Mouse (Mus musculus) neural tube, embryonic 15.5 days (tissue): ENCODE data around the gene Acap3. TPM values are rescaled to one million over a fixed set of nuclear protein-coding genes. Genes with fewer than 3 reads are reported as not detected.

Experiments used
- ATAC-seq: fragments of 200-750 bp; cut with Nextera tagmentation; 2 replicates; pipeline ENCODE4 v1.8.0; 2017; ENCODE audit warnings: mild to moderate bottlenecking, moderate TSS enrichment, moderate library complexity; ENCODE audit not compliant: low FRiP score
- H3K27ac ChIP-seq: fragments of 300-500 bp; sonication (generic); replicated peaks from 2 replicates; pipeline ENCODE4 v1.5.1; 2015; ENCODE audit warnings: mild to moderate bottlenecking, inconsistent platforms
- H3K27me3 ChIP-seq: fragments of 300-500 bp; sonication (generic); replicated peaks from 2 replicates; pipeline ENCODE4 v1.6.1; 2015; ENCODE audit warnings: inconsistent platforms
- H3K36me3 ChIP-seq: fragments of 300-500 bp; sonication (generic); 2 replicates; pipeline ENCODE4 v1.6.1; 2015; ENCODE audit warnings: inconsistent platforms
- H3K4me1 ChIP-seq: fragments of 300-500 bp; sonication (generic); 2 replicates; pipeline ENCODE4 v1.6.1; 2015; ENCODE audit warnings: inconsistent platforms
- H3K4me2 ChIP-seq: fragments of 300-500 bp; sonication (generic); 2 replicates; pipeline ENCODE4 v1.6.1; 2015; ENCODE audit warnings: inconsistent platforms, mild to moderate bottlenecking, moderate library complexity
- H3K4me3 ChIP-seq: fragments of 300-500 bp; sonication (generic); replicated peaks from 2 replicates; pipeline ENCODE4 v1.5.1; 2015; ENCODE audit warnings: mild to moderate bottlenecking, inconsistent platforms
- H3K9ac ChIP-seq: fragments of 300-500 bp; sonication (generic); replicated peaks from 2 replicates; pipeline ENCODE4 v1.6.1; 2015; ENCODE audit warnings: mild to moderate bottlenecking, inconsistent platforms
- H3K9me3 ChIP-seq: fragments of 300-500 bp; sonication (generic); replicated peaks from 2 replicates; pipeline ENCODE4 v1.6.1; 2016; ENCODE audit warnings: inconsistent platforms
- WGBS: fragments of 180-500 bp; shearing (Covaris S2); methylation state at CpG from one replicate; pipeline ENCODE4 v1.1.7; 2015; ENCODE audit warnings: mixed read lengths; 5-methylcytosine and 5-hydroxymethylcytosine counted together
- polyA plus RNA-seq: library from polyadenylated mRNA; unstranded; fragments of >200 nt; fragmentation: Nextera tagmentation; extraction: Ambion mirVana; gene quantifications from 2 replicates; pipeline ENCODE4 v1.2.1, GENCODE M21; 2015

Gene Acap3
- polyA plus RNA-seq, result 57.7 and 70.3 TPM in 2 replicates

GRCm38 (mm10) chr4:155891551-155892001 is at the start of gene Acap3, which contains the start of gene Pusl1:
TSS of gene Acap3 (plus strand) at chr4:155891822.
TSS of gene Pusl1 (minus strand) at chr4:155891781.
- peaks cover 54% of the 10 kb centered on the region for H3K4me1 ChIP-seq
- peak within 1 kb of the TSS; percentile 75 for H3K4me3 ChIP-seq
- H3K9ac ChIP-seq, result peak within 1 kb of the TSS; percentile 97
- H3K27ac ChIP-seq, result peak within 1 kb of the TSS; percentile 100
- H3K27me3 ChIP-seq, result no peaks in the 10 kb centered on the region
- H3K36me3 ChIP-seq, result peaks cover 38% of the 10 kb centered on the region
- under 1% methylated on average over 52 of the region's 52 CpGs for WGBS
- peak; percentile 89 for ATAC-seq
- H3K4me2 ChIP-seq, result peak within 1 kb of the TSS; percentile 97
- H3K9me3 ChIP-seq, result no peaks in the 10 kb centered on the region

- no peak overlapping the region for H3K4me3 ChIP-seq
- no peaks in the 10 kb centered on the region for H3K9me3 ChIP-seq
- H3K27me3 ChIP-seq, result peaks cover 13% of the 10 kb centered on the region
- no peak for ATAC-seq
- no peak overlapping the region for H3K9ac ChIP-seq
- no peak overlapping the region for H3K4me2 ChIP-seq
- no peaks in the 10 kb centered on the region for H3K36me3 ChIP-seq
- no peak overlapping the region for H3K27ac ChIP-seq
- H3K4me1 ChIP-seq, result peaks cover 33% of the 10 kb centered on the region
- 90% methylated on average over 5 of the region's 5 CpGs for WGBS
Measured at GRCm38 (mm10) chr4:155843231-155843630, 48.4 kb upstream of the Acap3 start.

GRCm38 (mm10) chr4:155846871-155847578 is 44.6 kb upstream of the Acap3 start, which contains the start of gene Dvl1:
TSS of gene Dvl1 (plus strand) at chr4:155847402.
- H3K27me3 ChIP-seq, result no peaks in the 10 kb centered on the region
- H3K4me1 ChIP-seq, result peaks cover 52% of the 10 kb centered on the region
- H3K9me3 ChIP-seq, result no peaks in the 10 kb centered on the region
- H3K9ac ChIP-seq, result peak within 1 kb of the TSS; percentile 98
- no peaks in the 10 kb centered on the region for H3K36me3 ChIP-seq
- H3K4me3 ChIP-seq, result peak within 1 kb of the TSS; percentile 90
- ATAC-seq, result peak; percentile 89
- 3% methylated on average over 63 of the region's 65 CpGs for WGBS
- H3K27ac ChIP-seq, result peak within 1 kb of the TSS; percentile 88
- peak within 1 kb of the TSS; percentile 82 for H3K4me2 ChIP-seq

- H3K4me1 ChIP-seq, result peaks cover 54% of the 10 kb centered on the region
- H3K4me2 ChIP-seq, result peak overlapping the region; percentile 82
- H3K9ac ChIP-seq, result peak overlapping the region; percentile 98
- peak; percentile 42 for ATAC-seq
- H3K27ac ChIP-seq, result peak overlapping the region; percentile 88
- 1% methylated on average over 64 of the region's 69 CpGs for WGBS
- no peaks in the 10 kb centered on the region for H3K36me3 ChIP-seq
- no peaks in the 10 kb centered on the region for H3K9me3 ChIP-seq
- no peaks in the 10 kb centered on the region for H3K27me3 ChIP-seq
- H3K4me3 ChIP-seq, result peak overlapping the region; percentile 90
Measured at GRCm38 (mm10) chr4:155847591-155848352, 43.9 kb upstream of the Acap3 start.

- H3K4me2 ChIP-seq, result peak overlapping the region; percentile 82
- no peaks in the 10 kb centered on the region for H3K9me3 ChIP-seq
- no peak for ATAC-seq
- peak overlapping the region; percentile 90 for H3K4me3 ChIP-seq
- no peaks in the 10 kb centered on the region for H3K27me3 ChIP-seq
- peaks cover 5% of the 10 kb centered on the region for H3K36me3 ChIP-seq
- peaks cover 54% of the 10 kb centered on the region for H3K4me1 ChIP-seq
- no peak overlapping the region for H3K27ac ChIP-seq
- H3K9ac ChIP-seq, result peak overlapping the region; percentile 98
- WGBS, result 66% methylated on average over 7 of the region's 7 CpGs
Measured at GRCm38 (mm10) chr4:155848434-155849095, 43.1 kb upstream of the Acap3 start.

GRCm38 (mm10) chr4:155849391-155849790 is 42.2 kb upstream of the Acap3 start:
- H3K4me3 ChIP-seq, result no peak overlapping the region; the same call in 1 of the 2 replicates
- H3K27me3 ChIP-seq, result no peaks in the 10 kb centered on the region
- H3K36me3 ChIP-seq, result peaks cover 13% of the 10 kb centered on the region
- H3K27ac ChIP-seq, result no peak overlapping the region
- H3K4me2 ChIP-seq, result peak overlapping the region; percentile 82; the same call in 1 of the 2 replicates
- no peak for ATAC-seq
- no peak overlapping the region for H3K9ac ChIP-seq
- WGBS, result 98% methylated on average over 2 of the region's 2 CpGs
- peaks cover 54% of the 10 kb centered on the region for H3K4me1 ChIP-seq
- no peaks in the 10 kb centered on the region for H3K9me3 ChIP-seq

- peaks cover 54% of the 10 kb centered on the region for H3K4me1 ChIP-seq
- WGBS, result 91% methylated on average over 3 of the region's 3 CpGs
Measured at GRCm38 (mm10) chr4:155849792-155850451, 41.7 kb upstream of the Acap3 start.

GRCm38 (mm10) chr4:155851368-155851767 is 40.3 kb upstream of the Acap3 start:
- Histone ChIP-seq H3K4me3 (no peak overlapping the region), H3K36me3 (peaks cover 33% of the 10 kb centered on the region), H3K9ac (no peak overlapping the region), H3K4me2 (no peak overlapping the region), H3K27ac (no peak overlapping the region), H3K9me3 (no peaks in the 10 kb centered on the region), H3K27me3 (no peaks in the 10 kb centered on the region), H3K4me1 (peaks cover 50% of the 10 kb centered on the region)
- WGBS, result 95% methylated on average over 3 of the region's 3 CpGs
- ATAC-seq, result no peak

More at GRCm38 (mm10) chr4:155849792-155850451, 41.7 kb upstream of the Acap3 start:
- H3K27ac ChIP-seq, result no peak overlapping the region
- no peak overlapping the region for H3K9ac ChIP-seq
- H3K36me3 ChIP-seq, result peaks cover 18% of the 10 kb centered on the region
- H3K4me2 ChIP-seq, result peak overlapping the region; percentile 82; the same call in 1 of the 2 replicates
- ATAC-seq, result no peak
- no peaks in the 10 kb centered on the region for H3K9me3 ChIP-seq
- no peaks in the 10 kb centered on the region for H3K27me3 ChIP-seq
- no peak overlapping the region for H3K4me3 ChIP-seq

GRCm38 (mm10) chr4:155851951-155852411 is 39.6 kb upstream of the Acap3 start:
- H3K9ac ChIP-seq, result no peak overlapping the region
- WGBS, result 66% methylated on average over 2 of the region's 2 CpGs
- ATAC-seq, result no peak
- no peaks in the 10 kb centered on the region for H3K27me3 ChIP-seq
- no peak overlapping the region for H3K4me3 ChIP-seq
- no peak overlapping the region for H3K27ac ChIP-seq
- H3K36me3 ChIP-seq, result peaks cover 39% of the 10 kb centered on the region
- no peaks in the 10 kb centered on the region for H3K9me3 ChIP-seq
- H3K4me2 ChIP-seq, result no peak overlapping the region
- H3K4me1 ChIP-seq, result peaks cover 45% of the 10 kb centered on the region

GRCm38 (mm10) chr4:155853421-155853820 is 38.2 kb upstream of the Acap3 start:
- no peak for ATAC-seq
- peaks cover 53% of the 10 kb centered on the region for H3K36me3 ChIP-seq
- WGBS, result 92% methylated on average over 9 of the region's 9 CpGs

GRCm38 (mm10) chr4:155854991-155855390 is 36.6 kb upstream of the Acap3 start:
- ATAC-seq, result no peak
- over 99% methylated on average over 12 of the region's 12 CpGs for WGBS
- Histone ChIP-seq H3K27ac (no peak overlapping the region), H3K27me3 (no peaks in the 10 kb centered on the region), H3K9me3 (no peaks in the 10 kb centered on the region), H3K9ac (no peak overlapping the region), H3K4me1 (peaks cover 22% of the 10 kb centered on the region), H3K36me3 (peaks cover 69% of the 10 kb centered on the region), H3K4me3 (no peak overlapping the region), H3K4me2 (no peak overlapping the region)

More at GRCm38 (mm10) chr4:155853421-155853820, 38.2 kb upstream of the Acap3 start:
- no peaks in the 10 kb centered on the region for H3K27me3 ChIP-seq
- peaks cover 38% of the 10 kb centered on the region for H3K4me1 ChIP-seq
- H3K9me3 ChIP-seq, result no peaks in the 10 kb centered on the region
- no peak overlapping the region for H3K4me3 ChIP-seq
- no peak overlapping the region for H3K27ac ChIP-seq
- H3K4me2 ChIP-seq, result no peak overlapping the region
- H3K9ac ChIP-seq, result no peak overlapping the region
